Mouse (Mus musculus) liver, adult 2 months (tissue): ENCODE results near the gene Gm3417. TPM values are rescaled to one million over a fixed set of nuclear protein-coding genes. Genes with fewer than 3 reads are reported as not detected.
A peak's percentile ranks its signal among the peaks of the same experiment; 100 is the strongest.
"Not testable (repeated sequence)": the region's sequence is repeated elsewhere in the genome, so short reads cannot be mapped to it uniquely, and the experiment has no call there.

Experiments
- DNase-seq: peaks from one replicate; pipeline ENCODE4 v3.0.0-alpha.2; 2011; ENCODE audit warnings: low read depth, low spot score; ENCODE audit errors: extremely low read depth
- H3K27ac ChIP-seq: fragments of 200-500 bp; replicated peaks from 2 replicates; pipeline ENCODE4 v1.5.1; 2012; ENCODE audit warnings: low read depth, mild to moderate bottlenecking, control low read depth, inconsistent platforms, low read length; ENCODE audit not compliant: insufficient read depth
- H3K27me3 ChIP-seq: fragments of 200-500 bp; 2 replicates; pipeline ENCODE4 v1.6.1; 2012; ENCODE audit warnings: mild to moderate bottlenecking, moderate library complexity, low read length, inconsistent platforms; ENCODE audit not compliant: control insufficient read depth, insufficient read depth
- H3K36me3 ChIP-seq: fragments of 200-500 bp; 2 replicates; pipeline ENCODE4 v1.6.1; 2012; ENCODE audit warnings: low read length, inconsistent platforms; ENCODE audit not compliant: control insufficient read depth, insufficient read depth
- H3K4me1 ChIP-seq: fragments of 200-500 bp; 2 replicates; pipeline ENCODE4 v1.6.1; 2011; ENCODE audit warnings: low read length; ENCODE audit not compliant: control insufficient read depth, insufficient read depth
- H3K4me3 ChIP-seq: fragments of 200-500 bp; 2 replicates; pipeline ENCODE4 v1.5.1; 2011; ENCODE audit warnings: low read depth, mild to moderate bottlenecking, control low read depth, low read length, moderate library complexity; ENCODE audit not compliant: insufficient read depth
- H3K79me2 ChIP-seq: fragments of 200-500 bp; 2 replicates; pipeline ENCODE4 v1.6.1; 2012; ENCODE audit warnings: inconsistent platforms, mild to moderate bottlenecking, low read length, moderate library complexity; ENCODE audit not compliant: control insufficient read depth, insufficient read depth
- H3K9ac ChIP-seq: fragments of 200-500 bp; 2 replicates; pipeline ENCODE4 v1.6.1; 2012; ENCODE audit warnings: low read depth, mild to moderate bottlenecking, control low read depth, inconsistent platforms, low read length
- CTCF ChIP-seq: fragments of 200-500 bp; IDR thresholded peaks from 2 replicates; pipeline ENCODE4 v1.5.1; 2011; ENCODE audit warnings: low read depth, low read length, control low read depth
- POLR2A ChIP-seq: fragments of 200-500 bp; IDR thresholded peaks from 2 replicates; pipeline ENCODE4 v1.6.1; 2011; ENCODE audit warnings: low read length, control low read depth; ENCODE audit not compliant: insufficient read depth; ENCODE audit errors: extremely low read depth
- WGBS: fragments of 180-500 bp; shearing (Covaris S2); methylation state at CpG from one replicate; pipeline ENCODE4 v1.1.7; 2018; 5-methylcytosine and 5-hydroxymethylcytosine counted together
- polyA plus RNA-seq: library from polyadenylated mRNA; depleted of rRNA; stranded (reverse); fragments of >200 nt; gene quantifications from 2 replicates; pipeline ENCODE4 v1.2.3, GENCODE M21; 2012
- total RNA-seq: library from RNA; depleted of rRNA; stranded (reverse); fragments of >200 nt; gene quantifications from 2 replicates; pipeline ENCODE4 v1.2.3, GENCODE M21; 2014

Gene Gm3417
- total and polyA plus RNA-seq, 2 experiments, result 0.54 TPM; not detected in 1

- Histone ChIP-seq H3K27me3 (no peaks in the 10 kb centered on the region), H3K36me3 (peaks cover 6% of the 10 kb centered on the region; the same call in 1 of the 2 replicates), H3K9ac (peak overlapping the region; percentile 73), H3K4me3 (peak overlapping the region; percentile 70), H3K79me2 (no peaks in the 10 kb centered on the region), H3K27ac (peak overlapping the region; percentile 61; the same call in 1 of the 2 replicates), H3K4me1 (peaks cover 9% of the 10 kb centered on the region)
- no peak for DNase-seq
- TF ChIP-seq POLR2A (no peak), CTCF (no peak)
- 5% methylated on average over 16 of the region's 16 CpGs for WGBS
Observed at GRCm38 (mm10) chr17:14943729-14944059, 34.9 kb downstream of the Gm3417 start.

GRCm38 (mm10) chr17:14943009-14943728 is 35.4 kb downstream of the Gm3417 start, which contains the start of the genes Wdr27 and 1600012H06Rik:
Gene Wdr27 (minus strand): TSS chr17:14943158.
Gene 1600012H06Rik (plus strand): TSS chr17:14943184.
- H3K4me3 ChIP-seq, result peak within 1 kb of the TSS; percentile 70
- H3K27ac ChIP-seq, result peak within 1 kb of the TSS; percentile 61
- peak; percentile 88 for DNase-seq
- H3K36me3 ChIP-seq, result peaks cover 6% of the 10 kb centered on the region; the same call in 1 of the 2 replicates
- H3K27me3 ChIP-seq, result no peaks in the 10 kb centered on the region
- WGBS, result under 1% methylated on average over 53 of the region's 54 CpGs
- TF ChIP-seq CTCF (no peak), POLR2A (no peak)
- no peaks in the 10 kb centered on the region for H3K79me2 ChIP-seq
- H3K4me1 ChIP-seq, result peaks cover 9% of the 10 kb centered on the region
- peak within 1 kb of the TSS; percentile 73 for H3K9ac ChIP-seq

GRCm38 (mm10) chr17:14942181-14942580 is 36.4 kb downstream of the Gm3417 start:
- not testable (repeated sequence) for H3K27ac ChIP-seq, H3K79me2 ChIP-seq, H3K36me3 ChIP-seq, H3K4me1 ChIP-seq, H3K9ac ChIP-seq, H3K27me3 ChIP-seq, DNase-seq, H3K4me3 ChIP-seq
- 77% methylated on average over 6 of the region's 6 CpGs for WGBS

- TF ChIP-seq POLR2A (no peak), CTCF (no peak)
- Histone ChIP-seq H3K4me3 (no peak overlapping the region), H3K9ac (no peak overlapping the region), H3K79me2 (no peaks in the 10 kb centered on the region), H3K27me3 (no peaks in the 10 kb centered on the region), H3K36me3 (no peaks in the 10 kb centered on the region), H3K4me1 (no peaks in the 10 kb centered on the region), H3K27ac (no peak overlapping the region)
- no peak for DNase-seq
- 79% methylated on average over 5 of the region's 5 CpGs for WGBS
Observed at GRCm38 (mm10) chr17:14935841-14936605, 42.6 kb downstream of the Gm3417 start.

GRCm38 (mm10) chr17:14935280-14935679 is 43.3 kb downstream of the Gm3417 start:
- H3K79me2 ChIP-seq, H3K4me1 ChIP-seq, H3K9ac ChIP-seq, H3K27ac ChIP-seq, H3K27me3 ChIP-seq, DNase-seq, H3K36me3 ChIP-seq, H3K4me3 ChIP-seq: not testable (repeated sequence)
- WGBS, result 82% methylated on average over 14 of the region's 14 CpGs

GRCm38 (mm10) chr17:14931469-14931868 is 47.1 kb downstream of the Gm3417 start:
- Histone ChIP-seq H3K27me3 (no peaks in the 10 kb centered on the region), H3K4me1 (no peaks in the 10 kb centered on the region), H3K79me2 (no peaks in the 10 kb centered on the region), H3K27ac (no peak overlapping the region), H3K9ac (no peak overlapping the region), H3K4me3 (no peak overlapping the region), H3K36me3 (no peaks in the 10 kb centered on the region)
- TF ChIP-seq CTCF, result no peak
- TF ChIP-seq POLR2A, result no peak
- no peak for DNase-seq
- 84% methylated on average over 5 of the region's 5 CpGs for WGBS
